Mouse (Mus musculus) heart, adult 11 months (tissue): ENCODE measurements at regions not wholly inside any gene's neighbourhood (a gene's known extent, or its start where the extent isn't known, plus 50 kb on each side); places are given as distances from the start of the nearest gene placed in this dataset.

Experiments used
- DNase-seq: peaks from one replicate; pipeline ENCODE4 v3.0.0; 2022

DNA sequence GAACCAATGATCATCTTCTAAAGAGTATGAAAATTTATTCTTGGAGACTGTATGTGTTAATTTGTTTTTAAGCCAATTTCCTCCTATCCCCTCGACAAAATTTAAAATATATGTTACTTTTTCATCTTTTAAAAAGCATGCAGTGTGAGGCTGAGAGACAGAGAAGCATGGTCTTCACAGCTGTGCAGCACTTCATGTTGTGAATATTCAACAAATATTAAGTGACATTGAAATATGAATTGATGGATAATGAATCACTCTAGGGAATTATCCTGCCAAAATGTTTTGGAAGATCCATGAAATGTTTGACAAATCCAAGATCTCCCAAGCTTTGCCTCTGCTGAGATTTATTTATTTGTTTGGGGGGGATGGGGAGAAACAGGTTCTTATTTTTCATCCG lies 233.9 kb upstream of the Gm11146 start:
- no peak for DNase-seq

DNA sequence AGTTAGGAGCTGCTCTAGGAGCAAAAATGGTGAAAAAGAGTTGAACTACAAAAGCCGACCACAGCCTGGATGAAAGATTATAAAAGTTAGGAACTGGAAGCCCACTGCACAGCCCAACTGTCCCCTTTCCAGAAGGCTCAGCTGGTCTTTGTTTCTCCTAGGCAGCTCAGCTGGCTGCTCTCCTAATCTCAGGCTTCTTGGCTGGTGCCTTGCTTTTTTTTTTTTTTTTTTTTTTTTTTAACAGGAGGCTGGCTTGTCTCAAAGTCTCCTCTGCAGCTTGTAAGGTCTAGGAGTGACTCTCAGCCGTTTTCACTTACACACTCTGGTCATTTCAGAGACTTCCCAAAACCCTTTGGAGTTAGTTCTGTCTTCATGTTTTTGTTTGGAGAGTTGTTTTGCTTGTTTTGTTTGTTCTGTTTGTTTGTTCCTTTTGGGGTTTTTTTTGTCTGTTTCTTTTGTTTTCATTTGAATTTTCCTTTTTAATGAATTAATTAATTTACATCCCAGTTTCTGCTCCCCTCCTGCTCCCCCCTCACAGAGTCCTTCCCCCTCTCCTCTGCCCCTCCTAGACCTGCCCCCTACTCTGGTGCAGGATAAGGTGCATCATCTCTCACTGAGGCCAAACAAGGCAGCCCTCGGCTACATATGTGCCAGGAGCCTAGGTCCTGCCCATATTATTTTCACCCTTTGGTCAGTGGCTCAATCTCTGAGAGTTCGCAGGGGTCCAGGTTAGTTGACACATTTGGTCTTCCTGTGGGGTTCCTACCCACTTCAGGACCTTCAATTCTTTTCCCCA lies 225.6 kb upstream of the Gm11146 start:
- DNase-seq, result peak; percentile 96

DNA sequence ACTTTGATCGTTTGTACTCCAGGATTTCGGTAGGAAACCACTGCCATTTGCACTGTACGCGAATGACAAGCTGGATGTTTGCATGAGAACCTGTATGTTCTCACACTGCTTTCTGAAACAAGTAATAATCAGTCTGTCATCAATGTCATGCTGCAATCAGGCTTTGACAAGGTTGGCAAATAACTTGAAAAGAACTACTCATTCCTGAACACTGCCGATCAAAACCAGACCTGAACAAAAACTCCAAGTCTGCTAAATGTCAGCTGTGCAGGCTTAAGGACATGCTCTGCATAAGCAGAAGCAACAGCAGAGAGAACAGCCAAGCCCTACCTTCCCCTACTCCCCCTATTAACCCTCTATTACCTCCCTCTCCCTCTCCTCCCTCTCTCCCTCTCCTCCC lies 197.8 kb upstream of the Gm11146 start:
- DNase-seq, result no peak

DNA sequence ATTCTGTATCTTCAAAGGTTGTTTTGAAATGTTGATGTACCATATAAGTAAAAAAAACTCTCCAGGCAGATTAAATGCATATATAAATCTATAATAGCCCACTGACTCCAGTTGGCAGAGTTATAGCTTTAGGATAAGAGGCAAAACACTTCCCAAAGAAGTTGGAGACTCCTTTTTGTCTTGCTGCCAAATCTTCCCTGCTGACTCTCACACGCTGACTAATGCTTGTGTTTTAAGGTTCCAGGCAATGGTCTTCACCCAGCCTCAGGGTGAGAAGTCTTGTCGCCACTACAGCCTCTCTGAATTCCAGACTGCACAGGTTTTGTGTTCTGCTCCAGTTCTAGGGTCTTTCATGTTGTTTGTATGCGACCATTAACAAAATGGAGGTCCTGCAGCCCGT lies 195.0 kb upstream of the Gm11146 start:
- DNase-seq, result no peak

DNA sequence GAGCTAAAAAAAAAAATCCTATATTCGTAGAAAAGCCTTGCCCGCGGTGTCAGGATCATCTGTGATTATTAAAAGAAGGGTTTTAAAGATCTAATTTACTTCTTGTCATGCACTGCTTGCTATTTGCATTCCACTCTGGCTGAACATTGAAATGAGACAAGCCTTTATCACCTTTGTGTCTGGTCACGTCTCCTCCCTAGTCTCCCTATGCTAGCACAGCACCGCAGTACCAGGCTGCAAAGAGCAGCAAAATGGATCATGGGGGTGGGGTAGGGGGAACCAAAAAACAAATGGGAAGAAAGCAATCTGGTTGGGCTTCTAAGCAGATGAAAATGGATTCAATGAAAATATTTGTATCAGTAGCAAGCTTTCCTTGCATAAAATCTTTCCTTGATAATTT lies 187.8 kb upstream of the Gm11146 start:
- no peak for DNase-seq

DNA sequence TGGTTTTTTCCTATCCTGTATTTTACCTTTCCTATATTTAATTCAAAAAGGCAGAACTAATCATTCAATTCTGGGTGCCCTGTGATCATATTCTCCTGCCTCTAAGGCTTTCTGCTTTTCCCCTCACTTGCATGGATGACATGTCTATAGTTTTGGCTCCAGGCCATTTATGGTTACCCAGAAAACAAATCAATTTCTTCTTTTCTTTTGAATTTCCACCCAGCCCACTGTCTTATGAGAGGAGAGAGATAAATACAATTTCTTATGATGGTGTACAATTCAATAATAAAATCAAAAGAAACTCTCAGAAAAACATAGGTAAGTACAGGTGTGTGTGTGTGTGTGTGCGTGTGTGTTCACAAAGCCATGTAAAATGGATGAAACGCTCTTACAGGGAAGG lies 187.3 kb upstream of the Gm11146 start:
- no peak for DNase-seq

DNA sequence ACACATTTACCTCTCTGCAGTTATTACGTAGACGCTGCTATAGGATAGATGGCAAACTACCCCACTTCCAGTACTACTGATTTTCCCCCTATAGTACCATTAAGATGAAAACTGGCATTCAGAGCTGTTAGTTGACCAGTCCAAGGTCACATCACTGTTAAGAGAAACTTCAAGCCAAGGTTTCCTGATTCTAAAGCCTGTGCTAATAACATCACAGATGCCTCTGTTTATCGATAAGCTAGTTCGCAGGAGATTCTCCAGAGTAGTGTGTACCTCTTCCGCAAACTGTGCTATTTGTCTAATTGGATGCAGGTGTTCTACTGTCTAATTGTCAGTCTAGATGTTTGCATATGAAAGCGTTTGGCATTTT lies 186.9 kb upstream of the Gm11146 start:
- no peak for DNase-seq

DNA sequence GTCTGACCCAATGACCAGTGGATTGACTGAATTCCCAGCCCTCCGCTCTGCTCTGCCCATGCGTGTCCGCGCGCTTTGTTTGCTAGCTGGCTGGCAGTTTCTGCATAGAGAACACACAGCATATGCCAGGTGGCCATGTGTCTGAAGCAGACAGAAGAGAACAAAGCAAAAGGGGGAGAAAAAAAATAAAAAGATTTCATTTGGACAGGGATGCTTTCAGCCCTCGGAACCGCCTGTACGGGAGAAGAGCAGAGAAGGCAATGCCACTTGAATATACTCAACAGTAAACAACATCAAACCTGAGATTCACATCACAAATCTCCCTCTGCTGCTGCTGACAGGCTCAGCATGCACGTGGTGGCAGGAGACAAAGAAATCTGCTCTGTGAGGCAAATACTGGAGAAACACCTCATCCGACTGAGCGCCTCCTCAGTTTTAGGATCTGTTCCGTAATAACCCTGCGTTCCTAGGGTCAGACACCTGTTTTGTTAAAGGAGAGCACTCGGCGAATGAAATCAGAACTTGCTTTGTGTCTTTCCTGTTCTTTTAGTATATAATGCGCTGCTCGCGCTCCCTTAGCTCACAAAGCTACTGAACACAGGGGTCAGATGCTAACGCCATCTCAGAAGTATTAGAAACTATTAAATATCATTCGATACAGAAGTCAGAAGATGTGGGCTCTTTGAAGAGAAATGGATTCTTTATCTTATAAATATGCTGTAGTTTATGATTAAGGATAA lies 186.3 kb upstream of the Gm11146 start:
- no peak for DNase-seq

DNA sequence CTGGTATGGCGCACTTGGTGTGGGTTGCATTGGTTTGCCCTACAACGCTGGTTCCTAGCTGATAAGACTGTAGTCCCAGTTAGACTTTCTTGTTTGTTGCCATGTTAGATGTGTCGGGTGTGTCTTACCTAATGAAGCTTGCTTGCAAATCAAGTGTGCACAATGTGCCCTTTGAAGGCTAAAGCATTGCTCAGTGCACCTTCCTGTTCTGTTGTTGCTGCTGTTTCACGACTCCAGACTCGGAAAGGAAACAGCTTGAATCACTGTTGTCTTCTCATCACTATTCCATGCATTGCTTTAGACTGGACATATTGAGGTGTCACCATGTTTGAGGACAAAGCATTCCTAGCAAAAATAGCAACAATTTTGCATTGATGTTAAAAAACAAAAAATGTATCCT lies 185.1 kb upstream of the Gm11146 start:
- no peak for DNase-seq

DNA sequence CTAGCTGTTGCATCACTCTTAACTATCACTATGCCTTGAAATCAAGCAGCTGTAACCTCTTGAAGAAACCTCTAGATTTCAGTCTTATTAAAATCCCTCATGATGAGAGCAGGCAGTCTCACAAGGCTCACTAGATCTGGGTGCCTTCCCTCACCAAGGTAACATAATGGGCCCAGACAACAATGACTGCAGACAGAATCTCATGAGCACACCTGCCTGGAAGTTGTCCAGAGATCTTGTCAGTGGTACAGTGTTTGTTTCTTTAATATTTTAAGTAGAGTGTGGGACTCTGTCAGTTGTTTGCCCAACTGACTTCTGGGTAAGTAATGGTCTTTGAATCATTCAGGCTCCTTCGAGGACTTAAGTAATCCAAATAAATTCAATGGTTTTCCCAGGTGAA lies 177.1 kb upstream of the Gm11146 start:
- DNase-seq, result no peak

DNA sequence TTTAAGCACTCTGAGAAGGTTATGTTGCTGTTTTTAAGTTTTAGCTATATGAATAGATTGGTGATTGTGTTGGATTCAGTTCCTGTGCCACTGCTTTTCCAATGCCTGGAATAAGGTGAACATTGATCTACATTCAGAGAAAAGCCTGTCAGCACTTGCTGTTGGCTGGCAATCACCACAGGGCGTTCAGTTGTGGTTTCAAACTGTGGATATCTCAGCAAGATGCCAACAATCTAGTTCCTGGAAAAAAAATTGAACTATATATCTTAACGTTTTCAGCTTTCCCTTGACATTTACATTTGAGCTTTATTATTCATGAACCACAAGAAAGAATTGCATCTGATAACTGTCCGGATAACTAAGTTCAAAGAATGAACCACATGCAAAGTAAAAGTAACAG lies 170.2 kb upstream of the Gm11146 start:
- no peak for DNase-seq

DNA sequence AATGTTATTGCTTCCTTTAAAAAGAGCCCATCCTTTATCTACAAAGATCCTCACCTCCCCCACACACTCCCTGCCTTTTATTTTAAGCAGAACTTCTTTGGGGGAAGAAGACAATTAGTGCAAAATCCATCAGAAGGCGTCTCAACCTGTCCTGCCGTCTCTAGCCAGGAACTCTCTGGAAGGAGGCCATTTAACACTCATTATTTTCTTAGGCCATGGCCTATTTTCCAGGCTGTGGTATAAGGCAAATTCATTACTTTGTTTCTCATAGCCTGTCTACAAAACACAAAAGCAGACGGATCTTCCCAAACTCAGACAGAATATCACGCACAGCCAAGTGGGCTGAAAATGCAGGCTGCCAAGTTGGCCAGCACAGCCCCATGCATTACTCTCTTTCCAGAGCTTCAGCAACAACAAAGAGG lies 159.0 kb upstream of the Gm11146 start:
- DNase-seq, result peak; percentile 88

DNA sequence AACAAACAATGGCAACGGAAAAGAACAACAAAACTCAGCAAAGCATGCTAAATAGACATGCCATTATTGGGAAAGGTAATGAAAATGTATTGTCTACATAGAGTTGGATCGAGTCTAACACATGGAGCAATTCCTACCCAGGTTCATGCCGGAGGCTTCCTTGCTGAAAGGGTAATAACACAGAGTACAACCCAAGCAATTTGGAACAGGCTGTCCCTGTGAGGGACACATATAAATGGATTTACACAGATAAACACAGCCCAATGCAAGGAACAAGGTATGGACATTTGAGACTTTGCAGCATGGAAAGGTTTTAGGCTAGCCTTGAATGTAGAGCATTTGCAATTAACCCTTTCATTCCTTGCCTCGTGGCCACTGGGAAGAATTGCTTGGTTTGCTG lies 158.6 kb upstream of the Gm11146 start:
- DNase-seq, result no peak

DNA sequence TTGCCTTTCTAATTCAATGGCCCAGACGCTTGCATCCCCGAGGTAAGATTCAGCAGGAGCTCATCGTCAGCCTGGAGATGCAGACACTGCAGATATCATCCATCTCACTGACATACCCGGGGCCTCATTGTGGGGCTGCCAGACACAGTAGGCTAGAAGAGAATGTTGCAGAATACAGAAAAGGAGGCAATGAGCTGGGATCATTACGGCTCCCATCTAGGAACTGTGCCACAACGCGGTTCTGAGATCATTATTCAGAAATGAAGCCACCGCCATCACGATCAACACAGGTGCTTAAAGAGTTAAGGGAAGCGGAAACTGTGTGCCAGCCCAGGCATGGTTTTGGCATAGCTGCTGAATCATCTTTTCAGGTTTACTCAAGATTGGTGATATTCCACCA lies 158.1 kb upstream of the Gm11146 start:
- no peak for DNase-seq

DNA sequence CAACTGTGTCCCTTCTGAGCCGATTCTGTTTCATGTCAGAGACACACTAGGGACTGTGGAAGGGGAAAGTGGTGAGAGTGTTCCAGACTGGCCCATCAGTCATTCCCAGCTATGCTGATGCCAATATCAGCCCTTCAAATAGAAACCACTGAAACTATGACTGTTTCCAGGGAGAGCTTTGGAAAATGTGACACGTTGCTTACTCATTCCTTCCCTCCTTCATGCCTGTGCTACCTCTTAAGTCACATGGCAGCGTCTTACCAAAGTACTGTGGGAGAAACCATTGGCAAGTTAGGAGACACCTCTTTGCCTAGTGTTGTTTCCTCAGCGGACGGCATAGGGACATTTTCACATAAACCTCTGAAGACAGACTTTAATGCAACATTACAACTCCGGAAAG lies 153.0 kb upstream of the Gm11146 start:
- peak; percentile 77 for DNase-seq

DNA sequence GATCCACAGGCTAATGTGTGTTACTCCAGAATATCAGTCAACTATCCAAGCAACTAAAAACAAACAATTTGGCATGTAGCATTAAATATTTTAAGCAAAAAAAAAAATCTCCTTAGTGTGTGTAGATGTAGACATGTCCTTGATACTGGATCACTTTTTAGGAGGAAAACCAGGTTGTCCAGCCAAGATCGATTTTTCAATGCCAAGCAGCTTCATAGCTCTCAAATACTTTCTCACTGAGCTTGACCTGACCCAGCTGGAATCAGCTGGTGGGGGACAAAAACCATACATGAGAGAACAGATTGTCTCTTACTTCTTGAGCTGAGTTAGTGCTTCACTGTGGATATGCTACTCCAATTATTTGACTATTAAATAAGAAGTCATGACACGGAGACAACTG lies 147.6 kb upstream of the Gm11146 start:
- DNase-seq, result peak; percentile 94

DNA sequence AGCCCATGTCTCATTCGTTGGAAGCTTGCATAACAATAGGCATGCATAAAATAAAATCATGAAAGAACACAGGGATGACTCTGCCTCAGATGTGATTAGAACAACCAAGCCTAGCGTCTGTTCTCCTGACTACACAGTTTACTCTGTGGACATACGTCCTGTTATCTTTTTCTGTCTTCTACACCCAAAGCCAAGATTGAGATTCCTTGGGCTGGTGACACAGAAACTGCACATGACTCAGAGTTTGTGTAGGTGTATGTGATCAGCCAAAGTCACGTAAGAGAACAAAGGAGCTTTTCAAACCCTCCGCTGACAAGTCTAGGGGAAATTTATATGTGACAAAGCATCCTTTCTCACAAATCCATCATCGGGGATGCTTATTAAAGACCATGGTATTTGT lies 141.9 kb upstream of the Gm11146 start:
- DNase-seq, result no peak

DNA sequence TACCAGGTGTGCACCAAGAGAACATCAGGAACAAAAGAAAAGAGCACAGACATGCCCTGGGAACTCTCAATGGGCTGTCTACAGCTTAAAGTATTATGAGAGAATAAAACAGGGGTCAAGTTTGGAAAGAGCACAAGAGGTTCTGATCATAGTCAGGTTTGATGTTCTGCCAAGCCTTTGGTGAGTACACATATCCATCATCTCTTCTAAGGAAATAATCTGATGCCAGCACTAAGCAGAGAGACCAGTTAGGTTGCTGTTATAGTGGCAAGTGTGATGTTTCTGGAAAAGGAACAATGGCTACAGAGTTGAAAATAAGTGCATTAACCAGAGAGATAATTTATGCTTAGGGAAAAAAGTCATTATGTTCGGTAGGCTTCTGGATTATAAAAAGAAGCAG lies 136.9 kb upstream of the Gm11146 start:
- DNase-seq, result no peak

DNA sequence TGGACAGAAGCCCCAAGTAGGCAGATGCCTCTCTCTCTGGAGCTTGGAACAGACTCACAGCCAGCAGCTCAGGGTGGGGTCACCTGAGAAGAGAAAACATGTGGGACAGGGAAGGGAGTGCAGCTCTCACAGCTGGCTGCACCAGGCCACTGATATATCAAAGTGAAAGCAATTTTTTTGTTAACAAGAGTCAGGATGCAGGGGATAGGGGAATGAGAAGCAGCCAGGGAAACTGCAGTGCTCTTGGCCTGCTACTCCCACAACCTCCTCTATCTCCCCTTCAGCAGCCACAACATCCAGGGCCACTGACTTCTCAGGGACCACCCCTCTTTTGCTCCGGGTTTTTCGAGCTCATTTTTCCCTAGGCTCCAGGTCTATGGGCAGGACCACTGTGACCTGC lies 117.5 kb upstream of the Gm11146 start:
- peak; percentile 81 for DNase-seq

DNA sequence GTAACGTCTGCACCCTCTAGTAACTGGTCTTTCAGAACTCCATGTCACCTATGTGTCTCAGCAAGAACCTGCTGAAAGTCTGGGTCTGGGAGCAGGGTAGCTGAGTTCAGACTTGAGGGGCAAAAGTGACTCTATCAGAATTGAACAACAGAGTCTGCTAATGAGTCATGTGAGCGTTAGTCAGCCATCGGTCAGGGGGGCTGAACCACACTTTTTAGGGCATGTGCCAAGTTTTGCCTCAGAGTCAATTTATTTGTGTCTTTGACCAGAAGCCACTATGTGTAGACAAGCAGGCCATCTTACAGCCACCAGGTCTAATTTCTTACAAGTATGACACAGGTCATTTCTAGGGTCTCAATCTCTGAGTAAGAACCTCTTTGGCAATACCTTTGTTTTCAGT lies 115.9 kb upstream of the Gm11146 start:
- peak; percentile 70 for DNase-seq

DNA sequence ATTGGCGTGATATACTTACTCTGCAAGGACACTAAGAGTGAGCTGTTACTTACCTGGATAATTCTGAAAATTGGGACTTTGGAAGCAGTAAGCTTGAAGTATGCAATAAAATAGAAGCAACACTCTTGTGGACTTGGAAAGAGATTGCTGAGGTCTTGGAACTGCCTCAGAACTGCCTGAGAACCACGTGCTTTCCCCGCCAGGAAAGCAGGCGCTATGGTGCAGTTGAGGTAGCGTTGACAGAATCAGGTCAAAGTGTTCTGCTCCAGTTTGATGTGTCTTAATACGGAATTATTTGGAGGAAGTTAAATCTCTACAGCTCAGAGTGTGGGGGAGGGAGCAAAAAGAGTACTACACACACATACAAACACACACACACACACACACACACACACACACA lies 102.8 kb upstream of the Gm11146 start:
- peak; percentile 91 for DNase-seq

DNA sequence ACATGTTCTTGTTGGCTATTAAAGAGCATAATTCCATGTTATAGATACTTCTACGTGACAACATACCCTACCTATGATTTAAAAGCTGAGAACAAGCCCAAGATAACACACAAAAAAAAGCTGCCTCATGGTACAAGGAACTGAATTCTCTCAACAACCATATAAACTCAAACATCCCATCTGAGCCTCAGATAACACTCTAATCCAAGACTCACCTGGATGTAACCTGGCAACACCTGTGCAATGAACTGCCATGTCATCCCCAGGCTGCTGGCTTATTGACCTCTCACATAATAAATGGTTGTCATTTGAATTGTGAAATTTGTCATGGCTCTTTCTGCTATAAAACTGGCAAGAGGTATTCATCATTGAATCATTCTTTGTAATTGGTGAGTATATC lies 93.5 kb upstream of the Gm11146 start:
- no peak for DNase-seq

DNA sequence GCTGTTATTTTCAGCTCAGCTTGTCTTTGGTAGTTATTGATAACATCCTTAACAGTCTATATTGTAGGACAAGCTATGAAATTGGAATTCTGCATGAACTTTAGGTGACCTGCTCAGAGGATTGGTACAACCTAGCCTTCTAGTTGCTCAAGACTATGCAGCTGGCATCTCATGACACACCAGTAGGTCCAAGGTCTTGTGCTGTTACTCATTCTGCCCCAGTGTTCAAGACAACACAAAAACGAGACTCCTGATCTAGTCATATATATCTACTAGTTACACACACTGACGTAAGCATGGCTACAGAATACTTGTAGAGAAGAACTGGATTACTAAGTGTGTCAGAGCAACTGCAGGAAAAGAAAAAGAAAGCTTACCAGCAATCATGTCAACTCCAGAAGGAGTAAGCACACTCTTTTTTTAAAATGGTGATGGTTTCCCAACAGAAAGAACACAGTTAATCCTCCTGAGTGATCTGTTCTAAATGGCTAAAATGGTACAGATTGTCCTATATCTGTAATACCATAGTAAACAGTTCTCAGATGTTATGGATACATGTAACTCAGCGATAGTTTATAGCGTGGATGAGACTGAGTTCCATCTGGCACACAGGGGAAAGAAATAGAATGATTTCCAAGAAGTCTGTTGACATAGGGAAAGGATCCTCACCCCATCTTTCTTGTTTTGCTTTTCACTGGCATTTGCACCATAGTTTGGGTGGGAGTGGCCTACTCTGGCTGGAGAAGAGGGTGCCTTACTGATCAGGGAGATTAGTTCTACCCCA lies 85.4 kb upstream of the Gm11146 start:
- no peak for DNase-seq

DNA sequence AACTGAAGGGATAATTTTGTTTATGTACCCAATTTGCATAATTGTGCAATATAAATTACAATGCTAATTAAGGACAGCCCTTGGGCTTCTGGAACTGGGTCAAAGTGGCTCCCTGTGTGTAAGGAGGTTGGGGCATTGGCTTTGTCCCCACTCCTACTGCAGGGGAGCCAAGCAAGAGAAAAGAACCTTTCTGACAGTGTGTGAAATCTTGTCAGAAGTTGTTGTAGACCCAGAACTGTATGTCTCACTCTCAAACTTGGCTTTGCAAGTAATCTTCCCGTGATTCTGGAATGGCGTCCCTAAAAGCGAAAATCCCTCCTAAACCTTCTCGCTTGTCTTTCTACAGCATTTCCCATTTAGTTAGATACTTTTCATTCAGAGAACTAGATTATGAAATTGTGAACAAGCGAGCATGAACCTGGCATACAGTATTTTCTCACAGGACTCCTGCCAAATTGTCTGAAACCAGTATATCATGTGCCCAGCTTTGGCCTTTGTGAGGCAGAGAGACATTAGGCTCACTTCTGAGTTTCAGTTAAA lies 83.8 kb upstream of the Gm11146 start:
- no peak for DNase-seq
